Mouse (Mus musculus) liver, postnatal 0 days (tissue): ENCODE results near the gene Efcab5.

Source experiments
- CTCF ChIP-seq: sonication (generic); IDR thresholded peaks from 2 replicates; pipeline ENCODE4 v1.5.1; 2016; ENCODE audit warnings: antibody characterized with exemption, low read depth
- EP300 ChIP-seq: IDR thresholded peaks from 2 replicates; pipeline ENCODE4 v1.6.1; 2016; ENCODE audit warnings: antibody characterized with exemption, low read depth, mild to moderate bottlenecking

- TF ChIP-seq EP300: no peak
- TF ChIP-seq CTCF: no peak
Observed at GRCm38 (mm10) chr11:77174531-77174930, 14.2 kb downstream of the Efcab5 start.
